Mouse (Mus musculus): ENCODE results near the gene Tmem63b.

Gene Tmem63b

DNA sequence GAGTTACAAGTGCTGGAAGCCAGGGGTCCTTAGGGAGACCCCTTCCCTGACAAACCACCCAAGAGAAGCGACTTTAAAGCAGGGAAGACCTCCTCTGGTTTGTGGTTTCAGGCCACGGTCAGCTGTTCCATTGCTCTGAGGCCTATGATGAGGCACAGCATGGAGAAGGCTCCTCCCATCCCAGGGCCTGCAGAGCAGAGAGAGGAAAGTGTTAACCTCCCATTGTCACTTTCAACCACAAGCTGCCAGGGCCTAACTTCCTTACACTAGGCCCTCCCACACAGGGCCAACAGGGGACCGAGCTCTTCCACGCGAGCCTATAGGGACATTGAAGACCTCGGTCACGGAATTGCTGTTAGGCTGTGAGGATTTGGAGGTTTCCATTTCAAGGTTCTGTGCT, 16.5 kb upstream of the Tmem63b start:
- DNase-seq (ENCODE audit: low spot score in 2 of 2): no peak

GRCm38 (mm10) chr17:45702254-45702653, 15.5 kb upstream of the Tmem63b start:
- no peak for DNase-seq (ENCODE audit: low spot score in 2 of 2)

GRCm38 (mm10) chr17:45701236-45701591, 14.5 kb upstream of the Tmem63b start:
- DNase-seq (ENCODE audit: low spot score in 2 of 2): no peak

GRCm38 (mm10) chr17:45700496-45701235, 14.0 kb upstream of the Tmem63b start:
- no peak for DNase-seq (ENCODE audit: low spot score in 2 of 2)

DNA sequence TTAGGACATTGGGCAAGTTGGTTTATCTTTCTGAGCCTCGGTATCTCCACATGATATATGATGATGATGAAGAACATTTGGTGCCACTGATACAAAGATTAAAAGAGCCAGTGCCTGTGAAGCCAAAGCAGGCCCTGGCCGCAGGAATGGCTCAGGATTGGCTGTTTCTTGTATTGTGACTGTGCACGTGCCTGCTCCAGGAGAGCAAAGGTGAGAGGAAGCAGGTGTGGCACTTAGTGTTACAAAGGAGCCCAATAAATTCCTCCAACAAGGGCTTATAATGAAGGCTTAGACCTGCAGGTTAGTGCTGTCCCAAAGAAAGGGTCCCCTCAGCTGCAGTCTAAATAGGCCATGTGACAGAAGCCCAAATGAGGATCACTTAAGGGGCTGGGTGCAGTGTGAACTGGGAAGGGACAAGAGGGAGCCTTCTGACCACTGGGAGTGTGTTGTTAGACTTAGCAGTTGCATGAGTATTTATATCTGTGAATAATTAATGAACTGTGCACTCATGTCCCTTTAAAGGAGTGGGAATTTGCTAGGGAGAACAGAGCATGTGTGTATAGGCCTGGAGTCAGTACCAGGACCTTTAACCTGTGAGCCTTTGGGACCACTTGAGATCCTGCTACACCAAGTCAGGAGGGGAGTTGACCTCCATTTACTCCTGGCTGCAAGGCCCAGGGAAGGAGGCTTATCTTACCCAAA, 12.5 kb upstream of the Tmem63b start:
- no peak for DNase-seq (ENCODE audit: low spot score in 2 of 2)

GRCm38 (mm10) chr17:45698368-45698767, 11.7 kb upstream of the Tmem63b start:
- DNase-seq (ENCODE audit: low spot score in 2 of 2): no peak

DNA sequence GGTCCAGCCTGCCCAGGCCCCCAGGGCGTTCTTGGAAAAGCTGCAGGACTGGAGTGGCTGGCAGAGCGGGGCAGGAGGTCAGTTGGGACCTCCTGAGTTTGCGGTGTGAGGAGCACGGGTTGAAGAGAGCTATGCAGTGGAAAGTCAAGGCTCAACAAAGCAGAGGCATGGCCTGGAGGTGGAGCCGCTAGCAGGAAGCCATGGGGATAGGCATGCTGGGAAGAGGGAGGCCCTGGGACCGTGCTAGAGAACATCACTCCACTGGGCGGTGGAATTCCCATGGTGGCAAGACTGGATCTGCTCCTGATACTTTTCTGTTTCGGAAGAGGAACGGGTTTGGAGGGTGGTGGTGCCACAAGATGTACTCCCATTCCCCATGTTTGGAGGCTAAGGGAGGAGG, 10.3 kb upstream of the Tmem63b start:
- DNase-seq (ENCODE audit: low spot score in 2 of 2): no peak

DNA sequence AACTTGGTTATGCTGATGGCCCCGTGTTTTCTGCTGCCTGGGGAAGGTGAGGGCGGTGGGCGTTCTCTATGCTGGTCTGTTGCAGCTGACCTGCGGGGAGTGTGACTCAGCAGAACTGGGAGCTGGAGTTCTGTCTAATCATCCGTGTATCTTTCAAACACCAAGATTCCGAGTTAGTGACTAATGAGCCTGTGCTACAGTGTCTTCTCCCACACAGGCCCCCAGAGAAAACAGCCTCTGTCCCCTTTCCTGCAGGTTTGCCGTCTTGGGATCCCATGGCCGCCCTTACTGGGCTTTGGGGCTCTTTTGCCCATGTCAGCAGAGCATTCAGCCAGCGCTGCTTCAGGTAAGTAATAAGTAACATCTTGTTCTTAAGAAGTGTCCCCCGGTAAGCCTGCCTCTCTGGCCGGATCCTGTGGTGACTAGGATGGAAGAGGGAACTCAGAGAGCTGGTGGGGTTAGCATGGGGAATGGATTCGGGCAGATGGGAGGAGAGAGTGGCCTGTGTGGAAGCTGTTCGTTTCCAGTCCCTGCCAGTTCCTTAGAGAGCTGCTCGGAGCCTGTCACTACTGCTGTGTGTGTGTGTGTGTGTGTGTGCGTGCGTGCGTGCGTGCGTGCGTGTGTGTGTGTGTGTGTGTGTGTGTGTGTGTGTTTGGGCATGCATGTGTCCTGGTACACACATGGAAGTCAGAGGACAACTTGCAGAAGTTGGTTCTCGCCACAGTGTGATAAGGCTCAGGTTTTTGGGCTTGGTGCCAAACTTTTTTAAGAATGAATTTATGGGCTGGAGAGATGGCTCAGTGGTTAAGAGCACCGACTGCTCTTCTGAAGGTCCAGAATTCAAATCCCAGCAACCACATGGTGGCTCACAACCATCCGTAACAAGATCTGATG, 8.8 kb upstream of the Tmem63b start:
- no peak for DNase-seq (ENCODE audit: low spot score in 2 of 2)

- DNase-seq (ENCODE audit: low spot score in 2 of 2): no peak
Observed at GRCm38 (mm10) chr17:45693812-45694565, 7.3 kb upstream of the Tmem63b start.

DNA sequence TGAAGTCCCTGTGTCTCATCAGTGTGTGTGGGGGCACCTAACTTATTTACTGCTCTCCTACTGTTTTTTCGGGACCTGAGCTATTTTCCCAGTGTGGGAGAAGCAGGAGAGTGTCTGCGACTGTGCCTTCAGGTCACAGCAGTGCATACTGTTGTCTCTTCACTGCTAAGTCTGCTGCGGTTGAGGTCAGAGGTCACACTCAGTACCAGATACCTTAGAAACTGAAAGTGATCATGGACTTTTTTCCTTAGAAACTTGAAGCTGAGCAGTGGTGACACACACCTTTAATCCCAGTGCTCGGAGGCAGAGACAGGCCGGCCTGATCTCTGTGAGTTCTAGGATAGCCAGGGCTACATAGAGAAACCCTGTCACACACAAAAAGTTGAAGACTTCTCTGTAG, 5.5 kb upstream of the Tmem63b start:
- no peak for DNase-seq (ENCODE audit: low spot score in 2 of 2)

- DNase-seq (ENCODE audit: low spot score in 2 of 2): no peak
Observed at GRCm38 (mm10) chr17:45690044-45690443, 3.3 kb upstream of the Tmem63b start.

- no peak for DNase-seq (ENCODE audit: low spot score in 2 of 2)
Observed at GRCm38 (mm10) chr17:45689120-45689519, 2.4 kb upstream of the Tmem63b start.

DNA sequence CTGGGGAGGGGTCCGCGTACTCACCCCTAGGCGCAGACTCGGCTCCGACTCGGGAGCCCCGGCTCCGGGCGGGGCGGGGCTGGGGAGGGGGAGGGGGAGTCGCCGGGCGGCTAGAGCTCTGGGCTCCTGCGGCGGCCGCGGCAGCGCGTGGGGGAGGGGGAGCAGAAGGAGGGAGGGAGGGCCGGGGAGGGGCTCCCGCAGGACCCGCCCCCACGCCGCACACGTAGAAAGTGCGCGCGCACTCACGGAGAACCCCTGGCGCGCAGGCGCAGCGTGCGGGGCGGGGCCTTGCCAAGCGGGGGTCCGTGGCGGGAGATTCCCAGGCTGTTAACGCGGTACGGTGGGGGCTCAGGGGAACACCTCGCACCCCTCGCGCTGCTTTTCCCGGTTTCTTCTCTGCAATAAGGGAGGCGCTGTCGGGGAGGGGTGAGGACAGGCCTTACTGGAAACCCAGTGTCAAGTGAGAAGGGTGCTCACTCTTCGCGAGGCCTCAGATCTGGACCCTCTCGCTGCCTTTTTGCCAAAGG, 549 bp downstream of the Tmem63b start, which contains the start of gene Mrpl14:
Gene Mrpl14 (plus strand): TSS at position 230 of the 527 bp plus-strand sequence.
- peak; percentile 88 to 96 for DNase-seq (ENCODE audit: low spot score in 2 of 2)

- peak; percentile 54 to 62 for DNase-seq (ENCODE audit: low spot score in 2 of 2)
Observed at GRCm38 (mm10) chr17:45685171-45686092, 1.3 kb downstream of the Tmem63b start.

- no peak for DNase-seq (ENCODE audit: low spot score in 2 of 2)
Observed at GRCm38 (mm10) chr17:45684667-45685131, 2.0 kb downstream of the Tmem63b start.

DNA sequence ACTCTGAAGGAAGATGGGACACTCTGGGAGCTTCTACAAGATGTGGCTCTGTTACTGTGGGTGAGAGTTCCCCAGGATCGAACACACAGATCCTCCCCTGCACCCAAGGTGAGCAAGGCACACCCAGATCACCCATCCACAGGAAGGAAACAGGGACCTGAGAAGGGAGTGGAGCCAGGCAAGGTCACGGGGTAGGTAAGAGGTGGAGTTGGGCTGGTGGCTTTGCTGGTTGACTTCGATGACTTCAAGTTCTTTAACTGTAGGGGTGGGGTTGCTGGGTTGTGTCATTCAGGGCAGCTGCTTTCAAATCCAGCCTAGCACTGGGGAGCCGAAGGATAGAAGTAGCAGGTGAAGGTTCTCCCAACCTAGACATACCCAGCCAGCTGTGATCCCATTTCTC, 3.9 kb downstream of the Tmem63b start:
- no peak for DNase-seq (ENCODE audit: low spot score in 2 of 2)

- peak in 1 of 2 experiments; percentile 64 for DNase-seq (ENCODE audit: low spot score in 2 of 2)
Observed at GRCm38 (mm10) chr17:45681588-45681987, 5.1 kb downstream of the Tmem63b start.

DNA sequence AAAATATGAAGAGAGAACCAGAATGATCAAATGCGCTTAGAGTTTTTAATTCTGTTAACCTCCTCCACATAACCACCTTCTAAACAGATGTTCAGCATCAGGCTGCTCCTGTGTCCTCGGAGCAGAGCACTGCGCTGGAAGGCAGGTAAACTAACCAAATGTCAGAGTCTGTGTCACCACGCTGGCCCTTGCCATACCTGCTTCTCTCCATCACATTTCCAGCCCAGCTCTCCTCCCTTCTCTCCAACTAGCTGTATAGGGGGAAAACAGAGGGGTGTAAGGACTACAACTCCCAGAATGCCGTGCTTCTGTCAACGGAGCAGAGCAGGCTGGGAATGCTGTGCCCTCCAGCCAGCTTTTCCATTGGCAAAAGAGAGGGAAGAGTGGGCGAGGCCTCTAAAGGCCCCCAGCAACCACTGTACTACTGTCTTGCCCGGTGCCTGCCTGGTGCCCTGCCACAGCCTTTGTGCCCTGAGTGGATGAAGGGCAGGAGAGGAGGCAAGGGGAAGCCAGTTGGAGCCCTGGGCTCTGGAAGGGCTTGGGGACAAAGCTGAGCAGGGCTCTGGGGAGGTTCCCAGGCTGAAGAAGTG, 6.2 kb downstream of the Tmem63b start:
- DNase-seq (ENCODE audit: low spot score in 2 of 2): no peak

DNA sequence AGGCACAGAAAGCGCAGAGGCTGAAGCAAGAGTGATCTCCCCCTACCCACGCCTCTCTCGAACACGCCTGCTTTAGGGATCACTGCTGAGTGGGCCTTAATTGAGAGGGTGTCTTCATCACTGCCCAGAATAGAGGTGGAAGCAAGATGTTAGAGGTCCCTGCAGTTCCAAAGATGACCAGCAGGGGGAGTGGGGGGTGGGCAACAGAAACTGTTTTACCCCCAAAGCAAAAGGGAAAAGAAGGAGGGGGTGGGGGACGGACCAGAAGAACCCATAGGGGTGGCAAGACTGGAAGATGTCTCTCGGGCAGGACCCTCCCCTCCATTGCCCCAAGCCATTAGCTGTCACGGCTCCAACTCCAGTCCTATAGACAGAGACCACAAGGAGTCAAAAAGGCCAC, 8.6 kb downstream of the Tmem63b start:
- DNase-seq (ENCODE audit: low spot score in 2 of 2): peak; percentile 73 to 88

DNA sequence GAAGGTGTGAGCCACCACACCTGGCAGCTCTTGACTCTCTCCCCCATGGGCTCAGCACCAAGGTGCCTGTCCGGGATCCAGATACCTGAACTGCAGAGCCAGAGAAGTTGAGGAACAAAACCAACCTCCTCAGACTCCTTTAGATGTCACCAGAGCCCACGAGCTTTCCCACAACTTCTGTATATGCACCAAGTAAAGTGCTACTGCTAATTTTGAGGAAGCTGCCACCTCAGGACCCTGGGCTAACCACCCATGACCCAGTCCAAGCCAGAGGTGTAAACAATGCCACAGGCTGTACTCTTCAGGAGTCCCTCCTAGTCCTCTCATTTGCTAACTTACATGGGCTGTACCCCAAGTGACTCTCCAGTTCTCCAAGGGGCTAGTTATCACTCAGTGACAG, 14.1 kb downstream of the Tmem63b start:
- no peak for DNase-seq (ENCODE audit: low spot score in 2 of 2)
